Mouse (Mus musculus) bone marrow macrophage, adult 2 months (primary cell): ENCODE data around the gene Atpaf1. TPM values are rescaled to one million over a fixed set of nuclear protein-coding genes. Genes with fewer than 3 reads are reported as not detected.

ENCODE experiments used
- H3K27ac ChIP-seq: 2 replicates; pipeline ENCODE4 v1.5.1; 2012; ENCODE audit warnings: low read depth, low read length; ENCODE audit not compliant: insufficient read depth
- H3K4me1 ChIP-seq: 2 replicates; pipeline ENCODE4 v1.6.1; 2012; ENCODE audit warnings: low read length; ENCODE audit not compliant: control insufficient read depth, insufficient read depth
- H3K4me3 ChIP-seq: 2 replicates; pipeline ENCODE4 v1.5.1; 2012; ENCODE audit warnings: mild to moderate bottlenecking, low read length, moderate library complexity; ENCODE audit not compliant: insufficient read depth
- CTCF ChIP-seq: IDR thresholded peaks from 2 replicates; pipeline ENCODE4 v1.5.1; 2012; ENCODE audit warnings: low read depth, mild to moderate bottlenecking, low read length, moderate library complexity
- POLR2A ChIP-seq: IDR thresholded peaks from 2 replicates; pipeline ENCODE4 v1.6.1; 2012; ENCODE audit warnings: mild to moderate bottlenecking, low read depth, low read length, borderline replicate concordance
- polyA plus RNA-seq: library from polyadenylated mRNA; stranded (reverse); fragments of >200 nt; gene quantifications from 2 replicates; pipeline ENCODE4 v1.2.4, GENCODE M21; 2012; ENCODE audit not compliant: missing spikeins, insufficient read depth, insufficient read length

The Atpaf1 gene
- polyA plus RNA-seq = 15.4 and 17.3 TPM in 2 replicates

GRCm38 (mm10) chr4:115784769-115785510, at the start of gene Atpaf1:
Gene Atpaf1 (plus strand): TSS chr4:115784812.
- no peak for TF ChIP-seq POLR2A
- peak within 1 kb of the TSS; percentile 85 for H3K4me3 ChIP-seq
- H3K27ac ChIP-seq = peak within 1 kb of the TSS; percentile 20; the same call in 1 of the 2 replicates
- H3K4me1 ChIP-seq = peaks cover 9% of the 10 kb centered on the region

GRCm38 (mm10) chr4:115734867-115735266, 49.7 kb upstream of the Atpaf1 start:
- Histone ChIP-seq H3K4me3 (no peak overlapping the region), H3K27ac (no peak overlapping the region), H3K4me1 (peaks cover 10% of the 10 kb centered on the region)
- TF ChIP-seq POLR2A (no peak), CTCF (no peak)

DNA sequence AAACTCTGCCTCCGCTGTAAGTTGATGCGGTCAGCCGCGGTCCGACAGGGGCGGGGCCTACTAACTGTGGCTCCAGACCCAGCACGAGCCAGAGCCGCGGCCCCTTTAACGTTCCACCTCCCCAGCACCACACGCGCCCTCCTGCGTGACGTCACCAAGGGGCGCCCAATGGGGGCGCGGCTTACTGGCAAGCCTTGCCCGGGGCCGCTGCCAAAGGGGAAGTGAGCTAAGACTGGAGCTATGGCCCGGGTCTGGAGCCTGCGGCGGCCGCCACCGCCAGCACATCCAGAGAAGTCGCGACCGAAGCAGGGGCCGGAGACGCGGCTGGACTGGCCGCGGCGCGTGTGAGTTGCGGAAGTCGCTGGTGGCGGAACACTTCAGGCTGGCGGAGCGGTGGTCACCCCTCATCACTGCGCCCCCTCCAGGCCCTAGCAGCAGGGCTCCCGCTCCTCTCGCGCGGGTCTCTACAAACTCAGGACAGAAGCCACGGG, 47.0 kb upstream of the Atpaf1 start, which contains the start of gene Efcab14:
TSS of gene Efcab14 (plus strand) at position 194 of the 491 bp plus-strand sequence.
- H3K4me3 ChIP-seq = peak within 1 kb of the TSS; percentile 72
- peak within 1 kb of the TSS; percentile 74 for H3K27ac ChIP-seq
- no peak for TF ChIP-seq CTCF
- 0 out of 2 replicates have a peak, but pooled peaks have one; percentile 48 for TF ChIP-seq POLR2A
- peaks cover 22% of the 10 kb centered on the region for H3K4me1 ChIP-seq

GRCm38 (mm10) chr4:115738481-115738985, 46.1 kb upstream of the Atpaf1 start:
- TF ChIP-seq POLR2A = no peak
- Histone ChIP-seq H3K4me1 (peaks cover 22% of the 10 kb centered on the region), H3K27ac (peak overlapping the region; percentile 15; the same call in 1 of the 2 replicates), H3K4me3 (peak overlapping the region; percentile 72)

DNA sequence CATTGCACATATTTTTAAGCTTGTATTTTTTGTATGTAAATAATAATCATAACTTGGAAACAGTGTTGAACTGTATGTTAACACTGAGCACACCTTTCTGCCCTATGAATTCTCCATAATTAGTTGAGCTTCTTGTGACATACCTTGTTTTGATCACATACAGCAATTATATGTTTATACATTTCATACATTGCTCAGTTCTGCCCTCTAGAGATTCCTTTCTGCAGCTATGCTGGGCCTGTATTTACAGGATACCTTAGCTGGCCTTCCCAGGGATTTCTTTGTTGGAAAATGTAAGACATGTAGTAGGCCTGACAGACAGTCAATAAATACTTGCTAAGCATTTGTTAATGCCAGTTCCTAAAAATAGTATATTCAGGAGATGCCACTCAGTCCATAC, 42.0 kb upstream of the Atpaf1 start:
- H3K4me1 ChIP-seq = peaks cover 32% of the 10 kb centered on the region
- TF ChIP-seq POLR2A = no peak
- no peak for TF ChIP-seq CTCF
- H3K27ac ChIP-seq = no peak overlapping the region
- H3K4me3 ChIP-seq = no peak overlapping the region

- Histone ChIP-seq H3K27ac (no peak overlapping the region), H3K4me1 (peaks cover 32% of the 10 kb centered on the region), H3K4me3 (no peak overlapping the region)
- TF ChIP-seq POLR2A = no peak
- TF ChIP-seq CTCF = no peak
Measured at GRCm38 (mm10) chr4:115743096-115743495, 41.5 kb upstream of the Atpaf1 start.

GRCm38 (mm10) chr4:115748181-115748580, 36.4 kb upstream of the Atpaf1 start:
- no peak for TF ChIP-seq CTCF
- no peak for TF ChIP-seq POLR2A
- H3K4me3 ChIP-seq = no peak overlapping the region
- no peak overlapping the region for H3K27ac ChIP-seq
- H3K4me1 ChIP-seq = peaks cover 10% of the 10 kb centered on the region

DNA sequence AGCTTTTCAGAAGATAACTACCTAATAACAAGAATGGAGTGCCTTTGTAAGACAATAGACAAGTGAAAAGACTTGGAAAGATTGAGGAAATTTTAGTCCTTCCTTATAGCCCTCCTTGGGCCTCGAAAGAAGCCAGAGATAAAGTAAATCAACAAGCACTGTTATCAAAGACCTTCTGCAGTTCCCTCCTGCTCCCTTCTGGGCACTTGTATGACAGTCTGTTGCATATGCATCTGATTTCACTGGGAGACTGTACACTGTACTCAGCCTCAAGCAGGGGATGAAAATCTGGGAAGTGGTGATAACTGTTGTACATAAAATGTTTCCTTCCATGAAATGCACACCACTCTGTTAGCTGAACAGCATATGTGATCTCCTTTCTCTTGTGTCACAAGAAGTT, 35.3 kb upstream of the Atpaf1 start:
- peaks cover 10% of the 10 kb centered on the region for H3K4me1 ChIP-seq
- H3K27ac ChIP-seq = no peak overlapping the region
- no peak overlapping the region for H3K4me3 ChIP-seq
- TF ChIP-seq CTCF (no peak), POLR2A (no peak)

- H3K4me3 ChIP-seq = no peak overlapping the region
- TF ChIP-seq POLR2A (no peak), CTCF (no peak)
- H3K4me1 ChIP-seq = no peaks in the 10 kb centered on the region; the same call in 1 of the 2 replicates
- no peak overlapping the region for H3K27ac ChIP-seq
Measured at GRCm38 (mm10) chr4:115754101-115754500, 30.5 kb upstream of the Atpaf1 start.

DNA sequence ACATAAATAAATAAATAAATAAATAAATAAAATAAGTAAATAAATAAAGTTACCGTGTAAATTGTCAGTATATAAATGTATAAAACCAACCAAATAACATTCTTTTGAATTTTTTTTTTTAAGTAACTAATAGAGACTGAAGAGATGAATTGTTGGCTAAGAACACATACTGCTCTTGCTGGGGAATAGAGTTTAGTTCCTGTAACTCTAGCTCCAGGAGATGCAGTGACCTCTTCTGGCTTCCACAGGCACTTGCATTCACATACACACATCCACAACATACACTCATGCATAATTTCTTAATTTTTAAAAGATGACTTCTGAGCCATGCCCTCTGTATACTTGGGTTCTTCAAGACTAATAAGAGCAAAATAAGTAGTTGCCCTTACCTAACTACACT, 29.8 kb upstream of the Atpaf1 start:
- H3K27ac ChIP-seq = no peak overlapping the region
- no peak overlapping the region for H3K4me3 ChIP-seq
- H3K4me1 ChIP-seq = no peaks in the 10 kb centered on the region; the same call in 1 of the 2 replicates
- TF ChIP-seq CTCF = no peak
- TF ChIP-seq POLR2A = no peak
